Mouse (Mus musculus): ENCODE measurements around the gene Ank.

Ank gene

GRCm38 (mm10) chr15:27496596-27497299, 30.3 kb downstream of the Ank start:
- no peak for DNase-seq (ENCODE audit: low read depth, low spot score)

GRCm38 (mm10) chr15:27497300-27497997, 31.0 kb downstream of the Ank start:
- no peak for DNase-seq (ENCODE audit: low read depth, low spot score)

- no peak for DNase-seq (ENCODE audit: low read depth, low spot score)
Observed at GRCm38 (mm10) chr15:27498078-27498477, 31.6 kb downstream of the Ank start.

- DNase-seq (ENCODE audit: low read depth, low spot score), result no peak
Observed at GRCm38 (mm10) chr15:27500390-27500789, 33.9 kb downstream of the Ank start.

- DNase-seq (ENCODE audit: low read depth, low spot score), result no peak
Observed at GRCm38 (mm10) chr15:27502338-27502737, 35.9 kb downstream of the Ank start.

- no peak for DNase-seq (ENCODE audit: low read depth, low spot score)
Observed at GRCm38 (mm10) chr15:27503221-27503620, 36.7 kb downstream of the Ank start.

- no peak for DNase-seq (ENCODE audit: low read depth, low spot score)
Observed at GRCm38 (mm10) chr15:27503801-27504730, 37.6 kb downstream of the Ank start.

GRCm38 (mm10) chr15:27506127-27506886, 39.8 kb downstream of the Ank start:
- DNase-seq (ENCODE audit: low read depth, low spot score), result no peak

- no peak for DNase-seq (ENCODE audit: low read depth, low spot score)
Observed at GRCm38 (mm10) chr15:27506893-27507596, 40.6 kb downstream of the Ank start.

GRCm38 (mm10) chr15:27508169-27508568, 41.7 kb downstream of the Ank start:
- DNase-seq (ENCODE audit: low read depth, low spot score), result no peak

- no peak for DNase-seq (ENCODE audit: low read depth, low spot score)
Observed at GRCm38 (mm10) chr15:27508982-27509381, 42.5 kb downstream of the Ank start.

- DNase-seq (ENCODE audit: low read depth, low spot score), result no peak
Observed at GRCm38 (mm10) chr15:27516927-27517326, 50.5 kb downstream of the Ank start.

GRCm38 (mm10) chr15:27518026-27518425, 51.5 kb downstream of the Ank start:
- no peak for DNase-seq (ENCODE audit: low read depth, low spot score)

GRCm38 (mm10) chr15:27519857-27520256, 53.4 kb downstream of the Ank start:
- DNase-seq (ENCODE audit: low read depth, low spot score), result no peak

- DNase-seq (ENCODE audit: low read depth, low spot score), result no peak
Observed at GRCm38 (mm10) chr15:27525233-27526005, 58.9 kb downstream of the Ank start.

GRCm38 (mm10) chr15:27528896-27529295, 62.4 kb downstream of the Ank start:
- no peak for DNase-seq (ENCODE audit: low read depth, low spot score)

GRCm38 (mm10) chr15:27530023-27530422, 63.5 kb downstream of the Ank start:
- DNase-seq (ENCODE audit: low read depth, low spot score), result no peak

GRCm38 (mm10) chr15:27533036-27533435, 66.6 kb downstream of the Ank start:
- no peak for DNase-seq (ENCODE audit: low read depth, low spot score)

- DNase-seq (ENCODE audit: low read depth, low spot score), result no peak
Observed at GRCm38 (mm10) chr15:27535681-27536080, 69.2 kb downstream of the Ank start.

- DNase-seq (ENCODE audit: low read depth, low spot score), result no peak
Observed at GRCm38 (mm10) chr15:27536186-27536585, 69.7 kb downstream of the Ank start.

Data from R1 (cell line).